Mouse (Mus musculus) adrenal gland, postnatal 36 days (tissue): ENCODE data around the gene Grm4. TPM values are rescaled to one million over a fixed set of nuclear protein-coding genes. Genes with fewer than 3 reads are reported as not detected.

Source experiments
- DNase-seq, 2 experiments: peaks; one replicate each; pipeline ENCODE4 v3.0.0; 2021; ENCODE audit warnings: mixed read lengths in 1 of 2
- total RNA-seq, 2 experiments: library from RNA; stranded (reverse); gene quantifications; 2 replicates each; pipeline ENCODE4 v1.2.3; 2021

Gene Grm4
- total RNA-seq, 2 experiments from 2014 or later: 3.4 to 12.2 TPM

DNA sequence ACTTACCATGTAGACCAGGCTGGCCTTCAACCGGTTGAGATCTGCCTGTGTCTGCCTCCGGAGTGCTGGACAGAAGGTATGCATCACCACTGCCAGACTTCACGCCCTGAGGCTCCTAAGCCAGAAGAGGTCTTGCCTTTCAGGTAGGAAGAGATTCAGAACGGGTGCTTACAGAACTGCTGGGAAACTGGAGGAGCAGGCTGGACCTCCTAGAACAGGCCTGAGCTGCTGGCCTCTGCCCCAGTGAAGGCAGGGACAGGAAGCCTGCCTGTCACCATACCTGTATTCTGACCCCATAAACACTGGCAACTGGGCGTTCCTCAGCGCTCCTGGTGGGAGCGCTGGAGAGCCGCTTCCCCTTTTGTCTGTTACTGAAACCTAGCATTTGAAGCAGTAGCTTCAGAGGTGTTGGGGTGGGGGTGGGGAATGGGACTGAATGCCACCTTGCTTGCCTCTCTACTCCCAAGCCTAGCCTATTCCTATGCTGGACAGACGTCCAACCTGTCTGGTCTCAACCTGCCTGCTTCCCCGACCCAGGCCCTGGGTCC is 30.3 kb upstream of the Grm4 start:
- DNase-seq: no peak

DNA sequence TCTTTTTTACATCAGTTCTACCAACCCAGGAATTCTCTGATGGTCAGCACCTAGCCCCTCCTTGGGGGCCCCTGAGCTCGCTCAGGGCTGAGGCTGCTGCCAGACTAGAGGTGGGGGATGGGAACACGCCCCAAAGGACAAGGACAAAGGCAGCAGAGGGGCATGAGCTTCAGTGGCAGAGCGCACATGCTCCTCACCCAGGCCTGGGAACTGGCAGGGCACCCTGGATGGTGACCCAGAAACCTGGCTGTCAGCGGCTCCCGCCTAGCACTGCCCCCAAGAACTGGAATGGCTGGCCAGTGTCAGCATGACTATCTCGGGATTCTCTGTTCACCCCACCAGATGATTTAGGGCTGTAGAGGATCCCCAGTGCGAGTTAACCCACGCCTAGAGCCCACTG is 28.0 kb upstream of the Grm4 start:
- peak; percentile 47 to 68 for DNase-seq

DNA sequence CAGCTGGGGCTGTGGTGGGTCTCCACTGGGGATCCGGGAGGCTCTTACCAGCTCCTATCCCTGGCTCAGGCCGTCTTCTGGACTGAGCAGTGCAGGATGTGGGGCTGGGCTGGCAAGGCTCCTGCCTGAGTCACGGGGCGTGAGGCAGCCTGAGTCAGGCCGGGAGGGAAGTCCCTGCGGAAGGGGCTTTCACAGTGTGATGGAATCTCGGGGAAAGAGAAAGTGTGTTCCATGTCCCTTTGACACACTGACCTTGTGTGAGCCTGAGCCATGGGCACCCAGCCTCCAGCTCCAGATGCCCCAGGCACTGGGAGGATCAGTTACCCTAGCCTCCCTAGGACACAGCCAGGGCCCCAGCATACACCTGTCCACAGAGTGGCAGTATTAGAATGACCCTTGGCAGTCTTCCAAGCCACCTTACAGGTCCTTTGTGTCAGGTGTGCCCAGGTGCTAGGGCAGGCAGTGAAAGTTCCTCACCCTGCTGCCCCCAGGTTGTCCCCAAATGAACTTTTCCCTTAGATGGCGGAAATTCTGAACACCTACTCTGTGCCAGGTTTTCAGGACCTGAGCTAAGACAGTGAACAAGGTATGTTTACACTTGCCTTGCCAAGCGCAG is 26.2 kb upstream of the Grm4 start:
- DNase-seq: peak; percentile 90 to 91

DNA sequence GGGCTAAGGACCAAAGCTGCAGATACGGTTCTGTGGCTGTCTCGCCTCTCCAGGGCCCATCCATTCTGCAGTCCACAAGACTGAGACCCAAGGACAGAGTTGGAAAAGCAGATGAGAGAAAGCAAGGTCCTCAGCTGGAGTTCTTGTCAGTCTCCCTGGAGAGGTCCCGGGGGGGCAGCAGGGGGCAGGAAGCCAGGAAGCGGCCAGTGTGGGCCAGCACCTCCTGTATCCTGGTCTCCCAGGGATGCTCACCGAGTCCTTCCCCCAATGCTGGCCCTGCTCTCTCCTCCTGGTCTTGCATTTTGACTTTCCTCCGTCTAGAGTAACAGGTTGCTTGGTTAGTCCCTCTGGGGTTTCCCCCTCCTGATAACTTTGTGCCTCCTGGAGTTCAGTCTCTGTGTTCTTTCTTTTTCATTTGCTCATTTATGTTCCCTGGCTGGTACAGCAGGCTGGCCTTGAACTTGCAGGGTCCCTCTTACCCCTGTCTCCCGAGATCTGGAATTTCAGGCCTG is 25.4 kb upstream of the Grm4 start:
- DNase-seq: no peak

GRCm38 (mm10) chr17:27545991-27546390 is 24.8 kb upstream of the Grm4 start:
- no peak for DNase-seq

DNA sequence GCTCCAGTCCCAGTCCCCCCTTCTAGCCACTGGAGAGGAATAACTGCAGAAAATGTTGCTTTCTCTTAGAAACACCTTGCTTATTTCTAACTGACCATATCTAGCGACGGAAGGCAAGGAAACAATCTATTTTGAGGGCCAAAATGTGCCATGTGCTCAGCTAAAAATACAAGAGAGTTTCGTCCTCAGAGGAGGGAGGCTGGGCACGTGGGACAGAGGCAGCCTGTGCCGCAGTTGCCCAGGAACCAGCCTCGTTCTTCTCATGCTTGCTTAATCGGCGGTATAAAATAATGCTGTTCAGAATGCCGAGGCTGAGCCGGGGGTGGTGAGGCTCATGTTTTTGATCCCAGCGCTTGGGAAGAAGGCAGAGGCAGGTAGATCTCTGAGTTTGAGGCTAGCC is 23.3 kb upstream of the Grm4 start:
- no peak for DNase-seq

DNA sequence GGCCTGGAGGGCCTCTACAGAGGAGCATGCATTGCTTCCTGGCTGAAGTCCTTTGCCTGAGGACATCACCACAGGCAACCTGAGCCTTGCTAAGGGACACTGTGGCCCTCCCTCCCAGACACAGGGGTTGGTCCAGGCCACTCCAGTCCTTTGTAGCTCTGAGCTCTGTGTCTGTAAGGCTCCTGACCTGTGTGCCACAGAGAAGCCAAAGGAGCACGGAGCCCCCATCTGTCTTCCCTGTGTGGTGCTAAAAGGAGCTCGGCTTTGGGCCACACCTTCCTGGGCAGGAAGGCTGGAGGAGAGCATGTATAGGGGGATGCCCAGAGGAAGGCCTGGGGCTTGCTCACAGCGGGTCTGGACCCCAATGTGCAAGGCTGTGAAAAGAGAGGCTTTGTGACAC is 20.8 kb upstream of the Grm4 start:
- no peak for DNase-seq

GRCm38 (mm10) chr17:27541261-27541660 is 20.1 kb upstream of the Grm4 start:
- no peak for DNase-seq

DNA sequence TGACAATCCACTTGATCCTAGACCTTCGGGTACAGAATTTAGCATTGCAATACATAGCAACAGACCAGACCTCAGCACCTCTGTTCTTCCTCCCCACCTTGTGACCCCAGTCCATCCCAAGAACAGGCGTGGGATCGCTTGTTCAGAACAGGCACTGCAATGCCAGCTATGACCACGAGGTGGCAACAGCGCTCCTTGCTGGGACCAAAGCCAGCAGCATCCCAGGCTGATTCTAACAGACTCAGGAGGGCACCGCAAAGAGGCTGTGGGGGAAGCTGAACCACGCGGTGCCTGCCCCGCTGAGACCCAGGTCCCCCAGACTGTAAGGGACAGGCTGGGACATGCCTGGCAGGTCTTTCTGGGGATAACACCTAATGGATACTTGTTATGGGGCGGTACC is 13.5 kb upstream of the Grm4 start:
- peak; percentile 90 to 91 for DNase-seq

GRCm38 (mm10) chr17:27533354-27533753 is 12.2 kb upstream of the Grm4 start:
- DNase-seq: no peak

- peak; percentile 46 to 59 for DNase-seq
These were observed 10.9 kb upstream of the Grm4 start for GRCm38 (mm10) chr17:27532095-27532494.

GRCm38 (mm10) chr17:27528767-27529166 is 7.6 kb upstream of the Grm4 start:
- peak in 1 of 2 experiments; percentile 62 for DNase-seq

DNA sequence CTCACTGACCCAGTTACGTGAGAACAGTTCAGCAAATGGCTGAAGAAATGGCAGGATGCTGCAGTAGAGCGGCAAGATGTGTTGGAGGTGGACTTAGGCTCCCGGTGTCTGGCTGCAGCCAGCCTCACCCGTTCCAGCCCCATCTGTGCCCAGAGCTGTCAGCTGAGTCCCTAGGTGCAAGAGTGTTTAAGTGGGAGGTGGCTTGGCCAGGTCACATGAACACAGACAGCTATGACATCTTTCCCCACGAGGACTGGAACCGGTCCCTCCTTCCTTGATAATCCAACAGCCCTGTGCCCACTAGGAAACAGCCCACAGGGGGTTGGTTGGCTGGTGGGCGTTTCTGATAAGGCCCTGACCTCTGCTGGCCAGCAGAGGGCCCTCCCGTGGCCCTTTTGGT is 6.8 kb upstream of the Grm4 start:
- no peak for DNase-seq

DNA sequence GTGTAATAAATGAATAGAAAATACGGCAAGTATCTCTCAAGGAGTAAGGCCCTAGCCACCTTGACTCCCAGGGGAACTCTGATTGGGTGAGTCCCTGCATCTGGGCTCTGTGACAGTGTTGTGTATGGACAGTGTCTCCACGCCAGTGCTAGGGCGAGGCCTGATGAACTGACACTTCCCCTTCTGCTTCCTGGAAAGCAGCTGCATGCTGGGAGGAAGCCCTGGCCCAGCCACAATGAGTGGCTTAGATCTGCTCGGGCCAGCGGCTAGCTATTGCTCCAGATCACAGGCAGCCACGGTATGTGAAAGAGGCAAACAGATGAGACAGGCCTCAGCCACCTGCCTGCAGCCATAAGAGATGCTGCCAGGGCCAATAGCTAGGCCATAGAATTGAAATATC is 6.0 kb upstream of the Grm4 start:
- no peak for DNase-seq

- DNase-seq: no peak
These were observed 1.9 kb upstream of the Grm4 start for GRCm38 (mm10) chr17:27523121-27523520.

- peak; percentile 58 to 73 for DNase-seq
These were observed 646 bp downstream of the Grm4 start for GRCm38 (mm10) chr17:27520557-27520956.

DNA sequence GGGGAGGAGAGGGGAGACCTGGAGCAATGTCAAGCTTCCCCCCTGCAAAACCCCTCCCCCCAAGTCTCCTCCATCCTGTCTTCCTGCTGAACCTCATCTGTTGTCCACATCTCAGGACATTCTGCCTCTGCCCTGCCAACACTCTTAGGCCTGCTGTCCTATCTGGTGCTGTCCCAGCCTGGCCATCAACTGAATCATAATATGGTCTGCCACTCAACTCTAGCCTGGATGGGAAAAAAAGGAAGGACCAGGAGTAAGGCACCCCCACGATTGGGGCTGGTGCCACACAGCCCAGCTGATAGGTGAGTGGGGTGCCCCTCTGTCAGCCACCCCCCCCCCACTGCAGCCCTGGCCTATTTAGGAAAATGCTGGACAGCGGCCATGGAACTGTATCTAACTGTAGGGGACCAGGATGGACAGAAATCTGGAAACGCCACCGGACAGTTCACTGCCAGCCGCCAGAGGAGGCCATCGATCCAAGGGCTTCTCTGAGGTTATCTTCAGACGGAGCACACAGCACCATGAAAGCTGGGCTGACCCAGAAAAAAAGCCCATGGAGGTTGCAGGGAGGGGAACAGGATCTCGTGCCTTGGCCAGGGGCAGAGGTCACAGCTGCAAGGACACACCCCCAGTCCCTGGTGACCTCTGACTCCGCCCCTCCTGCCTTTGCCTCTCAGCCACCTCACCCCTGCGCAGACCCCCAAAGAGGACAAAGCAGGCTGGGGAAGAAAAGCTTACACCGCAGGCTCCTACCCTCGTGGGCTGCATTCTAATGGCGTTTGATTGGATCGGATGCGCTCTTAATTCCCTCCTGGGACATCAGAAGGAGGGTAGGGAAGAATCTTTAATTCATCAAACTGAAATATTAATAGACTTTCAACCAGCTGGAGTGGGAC is 2.3 kb downstream of the Grm4 start:
- no peak for DNase-seq

DNA sequence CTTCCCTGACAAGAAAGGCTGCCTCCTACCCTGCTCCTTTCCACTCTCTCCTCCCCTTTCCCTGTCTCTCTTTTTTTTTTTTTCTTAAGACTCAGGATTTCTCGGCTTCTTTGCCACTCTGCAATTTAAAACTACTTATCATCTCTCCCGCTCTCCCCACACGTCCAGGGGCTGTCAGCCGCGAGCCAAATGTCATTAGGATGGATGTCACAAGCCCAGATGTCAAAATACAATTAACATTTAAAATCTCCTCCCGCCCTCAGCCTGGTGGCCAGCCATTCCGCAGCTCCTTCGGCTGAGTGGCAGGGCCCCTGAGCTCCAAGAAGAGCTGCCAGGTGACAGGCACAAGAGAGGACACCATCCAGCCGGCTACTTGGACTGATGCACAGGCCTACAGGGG is 2.9 kb downstream of the Grm4 start:
- DNase-seq: no peak

DNA sequence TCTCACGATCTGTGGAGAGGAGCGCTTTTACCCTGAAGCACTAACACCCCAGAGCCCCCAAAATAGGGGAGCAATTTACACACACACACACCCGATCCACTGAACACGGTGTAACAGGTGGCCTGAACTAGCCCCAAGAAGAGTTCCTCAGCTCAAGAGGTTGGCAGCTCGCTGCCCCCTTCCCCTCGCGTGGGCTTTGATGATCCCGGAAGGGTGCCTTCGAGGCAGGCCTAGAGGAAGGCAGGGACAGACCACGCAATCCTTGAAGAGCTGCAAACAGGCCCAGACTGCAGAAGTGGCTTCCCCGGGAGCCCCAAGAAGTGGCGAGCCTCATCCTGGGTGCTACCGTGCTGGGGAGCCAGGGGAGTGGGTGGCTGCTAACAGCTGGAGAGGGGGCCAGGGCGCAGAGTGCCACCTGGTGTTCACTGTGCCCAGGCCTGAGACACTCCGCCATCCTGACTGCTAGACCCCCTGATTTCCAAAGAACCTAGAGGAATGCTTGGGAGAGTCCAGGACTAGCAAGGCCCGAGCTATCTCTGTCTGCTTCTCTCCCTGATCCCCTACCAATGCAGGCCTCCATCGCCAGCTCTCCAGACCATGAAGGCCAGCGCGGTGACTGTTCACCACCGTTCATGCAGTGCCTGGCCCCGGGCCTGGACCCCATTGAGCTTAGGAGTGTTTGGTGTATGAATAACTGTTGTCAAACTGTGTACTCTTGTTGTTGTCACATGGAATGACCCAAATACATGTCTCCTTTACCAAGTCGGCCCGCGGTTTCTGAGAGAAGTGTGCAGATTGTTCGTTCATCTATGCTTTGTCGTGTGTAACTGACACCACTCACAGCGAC is 7.1 kb downstream of the Grm4 start:
- DNase-seq: no peak

DNA sequence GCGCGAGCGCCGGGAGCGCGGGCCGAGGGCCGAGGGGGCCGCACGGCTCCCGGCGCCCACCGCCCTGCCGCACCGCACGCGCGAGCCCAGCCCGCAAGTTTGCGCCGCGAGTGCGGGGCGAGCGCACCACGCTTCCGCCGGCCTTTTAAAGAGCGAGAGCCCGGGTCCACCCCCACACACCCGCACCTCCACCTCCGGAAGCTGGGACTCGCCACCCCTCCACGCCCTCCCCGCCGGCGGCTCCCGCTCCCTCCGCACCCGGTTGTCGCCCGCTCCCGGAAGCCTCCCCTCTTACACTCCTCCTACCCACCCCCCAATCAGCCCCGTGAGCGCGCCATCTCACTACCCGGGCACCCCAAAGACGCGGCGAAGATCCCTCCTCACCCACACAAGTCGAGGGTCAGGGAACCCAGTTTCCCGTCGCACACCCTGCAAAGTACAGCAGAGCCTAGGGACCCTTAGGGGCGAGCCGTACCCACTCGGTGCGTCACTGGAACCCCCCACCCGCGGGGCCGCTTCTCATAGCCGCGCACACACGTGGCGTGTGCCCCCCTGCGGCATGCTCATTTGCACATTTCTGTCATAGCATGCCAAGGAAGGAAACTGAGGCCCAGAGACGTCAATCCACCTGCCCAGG is 7.8 kb downstream of the Grm4 start:
- peak in 1 of 2 experiments; percentile 12 for DNase-seq

GRCm38 (mm10) chr17:27512619-27513161 is 8.5 kb downstream of the Grm4 start:
- peak; percentile 57 to 70 for DNase-seq
